Mouse (Mus musculus): ENCODE measurements around the gene Mettl16. TPM values are rescaled to one million over a fixed set of nuclear protein-coding genes. Genes with fewer than 3 reads are reported as not detected.

The Mettl16 gene
- polyA plus RNA-seq, 1 experiment: 10.9 TPM

DNA sequence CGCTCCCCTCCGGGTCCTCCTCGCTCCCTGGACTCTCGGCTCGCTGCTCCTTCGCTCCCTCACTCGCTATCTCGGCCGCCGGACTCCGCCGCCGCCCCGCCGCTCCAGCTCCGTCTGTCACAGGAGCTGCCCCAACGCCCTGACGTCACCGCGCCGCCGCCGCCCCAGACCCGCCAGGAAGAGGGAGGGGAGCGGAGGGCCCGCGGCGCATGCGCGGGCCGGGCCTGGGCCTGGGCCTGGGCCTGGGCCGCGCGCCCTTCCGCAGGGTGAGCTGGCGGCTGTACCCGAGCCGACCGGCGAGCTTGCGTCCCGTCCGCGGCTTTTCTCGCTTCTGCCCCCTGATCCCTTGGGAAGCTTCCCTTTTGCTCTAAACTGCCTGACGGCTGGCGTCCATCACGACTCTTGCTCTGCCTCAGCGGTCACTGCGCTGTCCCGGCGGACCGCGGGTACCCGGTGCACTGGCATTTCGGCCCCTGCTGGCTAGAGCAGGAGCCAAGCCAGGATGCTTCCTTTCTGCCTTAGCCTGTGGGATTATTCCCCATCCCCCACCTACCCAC, 46.3 kb upstream of the Mettl16 start, which contains the start of gene Pafah1b1:
TSS of gene Pafah1b1 (minus strand) at position 436 of the 557 bp plus-strand sequence.
- no peaks in the 10 kb centered on the region for H3K36me3 ChIP-seq (ENCODE audit: control insufficient read depth, insufficient read depth)
- peak within 1 kb of the TSS; percentile 100 for H3ac ChIP-seq (ENCODE audit: control insufficient read depth, insufficient read length)
- TF ChIP-seq POLR2AphosphoS2 (IDR thresholded peaks at IDR 0.05; ENCODE audit: insufficient read length, low read depth) (peak; percentile 91), POLR2A (IDR thresholded peaks at IDR 0.05; ENCODE audit: insufficient read length, low read depth) (peak; percentile 98), CEBPB (IDR thresholded peaks at IDR 0.05; ENCODE audit: insufficient read depth, poor library complexity, severe bottlenecking) (no peak), MYOG (IDR thresholded peaks at IDR 0.05; ENCODE audit: control insufficient read depth in 1 of 3, insufficient read depth in 1 of 3, insufficient read length in 2 of 3, low read depth in 2 of 3) (peak in 1 of 3 experiments; percentile 1), MAX (IDR thresholded peaks at IDR 0.05; ENCODE audit: low read depth) (no peak), MYOD1 (IDR thresholded peaks at IDR 0.05; ENCODE audit: control insufficient read depth in 1 of 3, insufficient read length in 2 of 3, low read depth in 2 of 3) (no peak)
- H3K27me3 ChIP-seq (ENCODE audit: control insufficient read depth, insufficient read depth, insufficient read length): no peaks in the 10 kb centered on the region
- peak within 1 kb of the TSS; percentile 87 for H3K4me3 ChIP-seq
- H3K4me2 ChIP-seq (ENCODE audit: low read depth): peak within 1 kb of the TSS; percentile 89
- peaks cover 43% of the 10 kb centered on the region for H3K79me2 ChIP-seq (ENCODE audit: control insufficient read depth, insufficient read depth)

DNA sequence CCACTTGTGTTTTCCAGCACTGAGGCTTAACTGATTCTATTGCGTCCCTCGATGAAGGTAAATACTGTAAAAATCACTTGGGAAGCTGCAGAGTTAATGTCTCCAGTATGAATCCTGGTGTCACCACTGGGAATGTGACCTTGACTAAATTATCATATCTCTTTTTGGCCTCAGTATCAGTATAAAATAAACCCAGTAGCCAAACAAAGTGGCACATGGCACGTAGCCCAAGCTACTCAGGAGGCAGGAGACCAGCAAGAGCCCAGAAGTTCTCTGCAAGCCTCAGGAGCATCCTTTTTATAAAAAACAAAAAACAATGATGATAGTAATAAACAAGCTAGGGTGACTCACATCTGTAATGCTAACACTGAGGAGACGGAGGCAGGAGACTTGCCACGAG, 45.4 kb upstream of the Mettl16 start:
- no peaks in the 10 kb centered on the region for H3K36me3 ChIP-seq (ENCODE audit: control insufficient read depth, insufficient read depth)
- H3K4me3 ChIP-seq: peak overlapping the region; percentile 87
- no peaks in the 10 kb centered on the region for H3K27me3 ChIP-seq (ENCODE audit: control insufficient read depth, insufficient read depth, insufficient read length)
- H3K4me2 ChIP-seq (ENCODE audit: low read depth): peak overlapping the region; percentile 89
- H3K79me2 ChIP-seq (ENCODE audit: control insufficient read depth, insufficient read depth): peaks cover 35% of the 10 kb centered on the region
- H3ac ChIP-seq (ENCODE audit: control insufficient read depth, insufficient read length): no peak overlapping the region
- TF ChIP-seq USF1 (IDR thresholded peaks at IDR 0.05; ENCODE audit: low read depth) (no peak), REST (IDR thresholded peaks at IDR 0.05; ENCODE audit: insufficient read depth, insufficient read length) (no peak), MYOG (IDR thresholded peaks at IDR 0.05; ENCODE audit: control insufficient read depth in 1 of 3, insufficient read depth in 1 of 3, insufficient read length in 2 of 3, low read depth in 2 of 3) (no peak), MYOD1 (IDR thresholded peaks at IDR 0.05; ENCODE audit: control insufficient read depth in 1 of 3, insufficient read length in 2 of 3, low read depth in 2 of 3) (no peak), POLR2AphosphoS2 (IDR thresholded peaks at IDR 0.05; ENCODE audit: insufficient read length, low read depth) (no peak)

DNA sequence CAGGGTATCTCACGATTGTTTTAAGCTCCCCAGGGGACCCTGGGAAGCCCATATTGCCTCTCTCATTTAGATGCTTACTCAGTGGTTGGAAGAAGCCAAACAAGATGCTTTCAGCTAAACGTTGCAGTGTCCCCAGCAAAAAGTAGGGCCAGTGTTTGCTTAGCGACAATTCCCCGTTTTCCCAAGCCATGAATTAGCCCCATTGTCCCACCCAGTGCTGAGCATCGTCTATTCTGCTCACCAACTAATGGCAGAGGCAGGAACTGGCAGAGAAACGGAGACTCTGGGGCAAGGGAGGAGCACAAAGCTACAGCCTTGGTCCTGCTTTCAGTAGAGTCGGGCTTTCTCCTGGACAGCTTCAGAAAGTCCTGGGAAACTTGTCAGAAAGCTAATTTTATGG, 35.7 kb upstream of the Mettl16 start:
- Histone ChIP-seq H3K79me2 (ENCODE audit: control insufficient read depth, insufficient read depth) (no peaks in the 10 kb centered on the region), H3K36me3 (ENCODE audit: control insufficient read depth, insufficient read depth) (no peaks in the 10 kb centered on the region), H3K27me3 (ENCODE audit: control insufficient read depth, insufficient read depth, insufficient read length) (no peaks in the 10 kb centered on the region), H3K4me2 (ENCODE audit: low read depth) (no peak overlapping the region), H3ac (ENCODE audit: control insufficient read depth, insufficient read length) (no peak overlapping the region), H3K4me3 (no peak overlapping the region)
- TF ChIP-seq TCF3 (IDR thresholded peaks at IDR 0.05; ENCODE audit: insufficient read length, low read depth): no peak
- no peak for TF ChIP-seq POLR2AphosphoS2 (IDR thresholded peaks at IDR 0.05; ENCODE audit: insufficient read length, low read depth)
- no peak for TF ChIP-seq SRF (IDR thresholded peaks at IDR 0.05; ENCODE audit: control insufficient read depth, insufficient read length, low read depth)
- no peak for TF ChIP-seq MAX (IDR thresholded peaks at IDR 0.05; ENCODE audit: low read depth)
- TF ChIP-seq USF1 (IDR thresholded peaks at IDR 0.05; ENCODE audit: low read depth): no peak
- TF ChIP-seq POLR2A (IDR thresholded peaks at IDR 0.05; ENCODE audit: insufficient read length, low read depth): no peak
- TF ChIP-seq E2F4 (IDR thresholded peaks at IDR 0.05; ENCODE audit: insufficient read depth): no peak
- no peak for TF ChIP-seq CEBPB (IDR thresholded peaks at IDR 0.05; ENCODE audit: insufficient read depth, poor library complexity, severe bottlenecking)
- no peak for TF ChIP-seq MYOD1 (IDR thresholded peaks at IDR 0.05; ENCODE audit: control insufficient read depth in 1 of 3, insufficient read length in 2 of 3, low read depth in 2 of 3)

DNA sequence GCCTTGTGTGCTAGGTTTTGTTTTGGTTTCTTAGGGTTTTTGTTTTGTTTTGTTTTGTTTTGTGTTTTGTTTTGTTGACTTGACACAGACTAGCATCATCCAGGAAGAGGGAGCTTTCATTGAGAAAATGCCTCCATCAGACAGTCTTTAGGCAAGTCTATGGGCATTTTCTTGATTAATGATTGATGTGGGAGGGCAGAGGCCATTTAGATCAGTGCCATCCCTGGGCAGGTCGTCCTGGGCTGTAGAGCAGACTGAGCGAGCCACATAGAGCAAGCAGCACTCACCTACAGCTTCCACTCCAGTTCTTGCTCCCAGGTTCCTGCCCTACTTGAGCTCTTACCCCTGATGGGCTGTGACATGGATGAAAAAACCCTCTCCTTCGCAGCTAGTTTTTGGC, 32.8 kb upstream of the Mettl16 start:
- H3K4me3 ChIP-seq: no peak overlapping the region
- TF ChIP-seq MYOG (IDR thresholded peaks at IDR 0.05; ENCODE audit: control insufficient read depth in 1 of 3, insufficient read depth in 1 of 3, insufficient read length in 2 of 3, low read depth in 2 of 3) (no peak), E2F4 (IDR thresholded peaks at IDR 0.05; ENCODE audit: insufficient read depth) (no peak), CEBPB (IDR thresholded peaks at IDR 0.05; ENCODE audit: insufficient read depth, poor library complexity, severe bottlenecking) (no peak), REST (IDR thresholded peaks at IDR 0.05; ENCODE audit: insufficient read depth, insufficient read length) (no peak), POLR2AphosphoS2 (IDR thresholded peaks at IDR 0.05; ENCODE audit: insufficient read length, low read depth) (no peak), SRF (IDR thresholded peaks at IDR 0.05; ENCODE audit: control insufficient read depth, insufficient read length, low read depth) (no peak), TCF3 (IDR thresholded peaks at IDR 0.05; ENCODE audit: insufficient read length, low read depth) (no peak), USF1 (IDR thresholded peaks at IDR 0.05; ENCODE audit: low read depth) (no peak), MAX (IDR thresholded peaks at IDR 0.05; ENCODE audit: low read depth) (no peak), MYOD1 (IDR thresholded peaks at IDR 0.05; ENCODE audit: control insufficient read depth in 1 of 3, insufficient read length in 2 of 3, low read depth in 2 of 3) (no peak), TCF12 (IDR thresholded peaks at IDR 0.05; ENCODE audit: insufficient read depth, poor library complexity, severe bottlenecking) (no peak), POLR2A (IDR thresholded peaks at IDR 0.05; ENCODE audit: insufficient read length, low read depth) (no peak)
- H3K36me3 ChIP-seq (ENCODE audit: control insufficient read depth, insufficient read depth): no peaks in the 10 kb centered on the region
- H3K79me2 ChIP-seq (ENCODE audit: control insufficient read depth, insufficient read depth): no peaks in the 10 kb centered on the region
- no peaks in the 10 kb centered on the region for H3K27me3 ChIP-seq (ENCODE audit: control insufficient read depth, insufficient read depth, insufficient read length)
- no peak overlapping the region for H3K4me2 ChIP-seq (ENCODE audit: low read depth)
- no peak overlapping the region for H3ac ChIP-seq (ENCODE audit: control insufficient read depth, insufficient read length)

DNA sequence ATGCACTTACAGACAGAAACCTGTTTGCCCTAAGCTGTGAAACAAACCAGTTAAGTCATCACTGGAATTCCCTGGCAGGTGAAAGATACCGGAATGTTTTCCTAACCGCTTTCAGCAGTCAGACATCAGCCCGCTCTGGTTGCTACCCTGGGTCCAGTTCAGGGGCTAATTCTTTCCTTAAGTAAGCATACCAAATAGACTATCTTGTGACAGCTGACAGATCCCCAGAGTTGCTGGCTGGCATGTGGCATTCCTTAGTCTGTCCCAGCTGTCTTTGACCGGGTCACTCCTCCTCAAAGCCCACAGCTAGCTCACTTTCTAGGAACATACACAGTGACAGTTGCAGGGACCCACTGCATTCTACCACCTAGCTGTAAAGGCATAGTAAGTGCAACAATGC, 22.6 kb upstream of the Mettl16 start:
- Histone ChIP-seq H3K4me3 (no peak overlapping the region), H3ac (ENCODE audit: control insufficient read depth, insufficient read length) (no peak overlapping the region), H3K4me2 (ENCODE audit: low read depth) (no peak overlapping the region), H3K27me3 (ENCODE audit: control insufficient read depth, insufficient read depth, insufficient read length) (no peaks in the 10 kb centered on the region), H3K36me3 (ENCODE audit: control insufficient read depth, insufficient read depth) (no peaks in the 10 kb centered on the region), H3K79me2 (ENCODE audit: control insufficient read depth, insufficient read depth) (no peaks in the 10 kb centered on the region)
- peak; percentile 85 for TF ChIP-seq TCF12 (IDR thresholded peaks at IDR 0.05; ENCODE audit: insufficient read depth, poor library complexity, severe bottlenecking)
- peak; percentile 66 to 98 (median 96) for TF ChIP-seq MYOG (IDR thresholded peaks at IDR 0.05; ENCODE audit: control insufficient read depth in 1 of 3, insufficient read depth in 1 of 3, insufficient read length in 2 of 3, low read depth in 2 of 3)
- peak in 2 of 3 experiments; percentile 68 to 87 for TF ChIP-seq MYOD1 (IDR thresholded peaks at IDR 0.05; ENCODE audit: control insufficient read depth in 1 of 3, insufficient read length in 2 of 3, low read depth in 2 of 3)
- no peak for TF ChIP-seq POLR2A (IDR thresholded peaks at IDR 0.05; ENCODE audit: insufficient read length, low read depth)
- TF ChIP-seq MAX (IDR thresholded peaks at IDR 0.05; ENCODE audit: low read depth): no peak
- TF ChIP-seq CEBPB (IDR thresholded peaks at IDR 0.05; ENCODE audit: insufficient read depth, poor library complexity, severe bottlenecking): no peak
- TF ChIP-seq E2F4 (IDR thresholded peaks at IDR 0.05; ENCODE audit: insufficient read depth): no peak
- no peak for TF ChIP-seq SRF (IDR thresholded peaks at IDR 0.05; ENCODE audit: control insufficient read depth, insufficient read length, low read depth)
- no peak for TF ChIP-seq POLR2AphosphoS2 (IDR thresholded peaks at IDR 0.05; ENCODE audit: insufficient read length, low read depth)
- no peak for TF ChIP-seq USF1 (IDR thresholded peaks at IDR 0.05; ENCODE audit: low read depth)
- peak; percentile 61 for TF ChIP-seq TCF3 (IDR thresholded peaks at IDR 0.05; ENCODE audit: insufficient read length, low read depth)
- no peak for TF ChIP-seq REST (IDR thresholded peaks at IDR 0.05; ENCODE audit: insufficient read depth, insufficient read length)
